Mouse (Mus musculus): ENCODE data around the gene Bag3. TPM values are rescaled to one million over a fixed set of nuclear protein-coding genes. Genes with fewer than 3 reads are reported as not detected.

Bag3 gene
- total RNA-seq (2023): 10 to 100 TPM; 14.4 to 17.2 TPM

DNA sequence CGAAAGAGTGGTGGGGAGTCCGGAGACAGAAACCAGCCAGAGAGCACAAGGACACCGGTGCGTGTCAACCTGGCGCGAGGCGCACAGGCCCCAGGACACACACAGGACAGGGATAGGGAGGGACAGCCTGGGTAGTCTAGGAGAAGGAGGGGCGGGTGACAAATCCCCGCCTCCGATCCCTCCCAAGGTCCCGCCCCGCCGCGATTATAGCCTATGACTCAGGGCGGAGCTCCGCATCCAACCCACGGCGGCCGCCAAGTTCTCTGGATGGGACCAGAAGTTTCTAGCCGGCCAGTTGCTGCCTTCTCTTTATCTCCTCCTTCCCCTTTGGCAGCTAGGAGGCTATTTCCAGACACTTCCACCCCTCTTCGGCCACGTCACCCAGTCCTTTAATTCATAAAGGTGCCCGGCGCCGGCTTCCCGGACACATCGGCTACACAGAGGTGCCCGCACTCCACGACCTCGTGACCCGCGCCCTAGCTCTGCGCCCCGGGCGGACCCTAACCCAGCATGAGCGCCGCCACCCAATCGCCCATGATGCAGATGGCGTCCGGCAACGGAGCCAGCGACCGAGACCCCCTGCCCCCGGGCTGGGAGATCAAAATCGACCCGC is at the start of gene Bag3:
Bag3 (plus strand) TSS at position 268 of the 613 bp plus-strand sequence.

Other genes starting within 250 kb of the Bag3 start
- gene BC017158, start 225.4 kb upstream of the Bag3 start, total RNA-seq (2023): 10 to 100 TPM; 24.4 to 37.3 TPM
- gene Rgs10, start 104.9 kb upstream of the Bag3 start, total RNA-seq (2023): 100 to 1,000 TPM; 181 to 194 TPM
- gene Tial1, start 61.9 kb upstream of the Bag3 start, total RNA-seq (2023): 100 to 1,000 TPM; 136 to 141 TPM
- gene Inpp5f, start 87.7 kb downstream of the Bag3 start, total RNA-seq (2023): 10 to 100 TPM; 32.1 to 32.3 TPM
- 100 to 1,000 TPM; 105 to 110 TPM for gene Mcmbp, start 216.9 kb downstream of the Bag3 start, total RNA-seq (2023)
- gene Sec23ip, start 221.3 kb downstream of the Bag3 start, total RNA-seq (2023): 10 to 100 TPM; 46.7 to 54.7 TPM